Mouse (Mus musculus): ENCODE measurements at regions not wholly inside any gene's neighbourhood (a gene's known extent, or its start where the extent isn't known, plus 50 kb on each side); places are given as distances from the start of the nearest gene placed in this dataset.

GRCm38 (mm10) chr16:24136483-24137148 is 148.0 kb upstream of the Bcl6 start:
- no peak for DNase-seq

GRCm38 (mm10) chr16:24135841-24136240 is 147.2 kb upstream of the Bcl6 start:
- no peak for DNase-seq

GRCm38 (mm10) chr16:24135351-24135750 is 146.7 kb upstream of the Bcl6 start:
- DNase-seq = no peak

- no peak for DNase-seq
Measured at GRCm38 (mm10) chr16:24134486-24135050, 145.9 kb upstream of the Bcl6 start.

- no peak for DNase-seq
Measured at GRCm38 (mm10) chr16:24130646-24131045, 142.0 kb upstream of the Bcl6 start.

- no peak for DNase-seq
Measured at GRCm38 (mm10) chr16:24129701-24130100, 141.0 kb upstream of the Bcl6 start.

- no peak for DNase-seq
Measured at GRCm38 (mm10) chr16:24128566-24128965, 139.9 kb upstream of the Bcl6 start.

GRCm38 (mm10) chr16:24124766-24125165 is 136.1 kb upstream of the Bcl6 start:
- DNase-seq = no peak

GRCm38 (mm10) chr16:24124083-24124482 is 135.4 kb upstream of the Bcl6 start:
- no peak for DNase-seq

GRCm38 (mm10) chr16:24121633-24122032 is 133.0 kb upstream of the Bcl6 start:
- no peak for DNase-seq

GRCm38 (mm10) chr16:24120836-24121235 is 132.2 kb upstream of the Bcl6 start:
- DNase-seq = peak; percentile 66

GRCm38 (mm10) chr16:24118487-24118886 is 129.8 kb upstream of the Bcl6 start:
- DNase-seq = no peak

GRCm38 (mm10) chr16:24102854-24103690 is 114.4 kb upstream of the Bcl6 start:
- no peak for DNase-seq

- DNase-seq = no peak
Measured at GRCm38 (mm10) chr16:24097596-24097995, 108.9 kb upstream of the Bcl6 start.

- DNase-seq = no peak
Measured at GRCm38 (mm10) chr16:24096076-24096475, 107.4 kb upstream of the Bcl6 start.

- no peak for DNase-seq
Measured at GRCm38 (mm10) chr16:24095630-24096029, 107.0 kb upstream of the Bcl6 start.

- no peak for DNase-seq
Measured at GRCm38 (mm10) chr16:24094566-24094965, 105.9 kb upstream of the Bcl6 start.

GRCm38 (mm10) chr16:24093624-24094023 is 105.0 kb upstream of the Bcl6 start:
- DNase-seq = no peak

GRCm38 (mm10) chr16:24092616-24093525 is 104.2 kb upstream of the Bcl6 start:
- no peak for DNase-seq

- no peak for DNase-seq
Measured at GRCm38 (mm10) chr16:24092136-24092535, 103.5 kb upstream of the Bcl6 start.

- DNase-seq = no peak
Measured at GRCm38 (mm10) chr16:24090981-24091380, 102.3 kb upstream of the Bcl6 start.

GRCm38 (mm10) chr16:24089840-24090762 is 101.4 kb upstream of the Bcl6 start:
- no peak for DNase-seq

Measured in lung, postnatal 14 days (tissue).